Mouse (Mus musculus) left cerebral cortex, postnatal 10 days (tissue): Measurements from ENCODE around the gene Ssu72. TPM values are rescaled to one million over a fixed set of nuclear protein-coding genes. Genes with fewer than 3 reads are reported as not detected.
"Not testable (repeated sequence)": the region's sequence is repeated elsewhere in the genome, so short reads cannot be mapped to it uniquely, and the experiment has no call there.

Experiments used
- DNase-seq, 2 experiments: peaks; one replicate each; pipeline ENCODE4 v3.0.0; 2021 to 2022; ENCODE audit warnings: low spot score in 2 of 2, mixed read lengths in 1 of 2; ENCODE audit errors: extremely low spot score in 1 of 2
- intact Hi-C: fragments of 180-260 bp; cut with DNase I; formaldehyde crosslinking; loops from one replicate; pipeline ENCODE4 v1.15.1; 2025
- total RNA-seq, 2 experiments: library from RNA; stranded (reverse); gene quantifications; 2 replicates each; pipeline ENCODE4 v1.2.3; 2021

Ssu72 gene
- total RNA-seq, 2 experiments from 2014 or later: 82.3 to 85.4 TPM

DNA sequence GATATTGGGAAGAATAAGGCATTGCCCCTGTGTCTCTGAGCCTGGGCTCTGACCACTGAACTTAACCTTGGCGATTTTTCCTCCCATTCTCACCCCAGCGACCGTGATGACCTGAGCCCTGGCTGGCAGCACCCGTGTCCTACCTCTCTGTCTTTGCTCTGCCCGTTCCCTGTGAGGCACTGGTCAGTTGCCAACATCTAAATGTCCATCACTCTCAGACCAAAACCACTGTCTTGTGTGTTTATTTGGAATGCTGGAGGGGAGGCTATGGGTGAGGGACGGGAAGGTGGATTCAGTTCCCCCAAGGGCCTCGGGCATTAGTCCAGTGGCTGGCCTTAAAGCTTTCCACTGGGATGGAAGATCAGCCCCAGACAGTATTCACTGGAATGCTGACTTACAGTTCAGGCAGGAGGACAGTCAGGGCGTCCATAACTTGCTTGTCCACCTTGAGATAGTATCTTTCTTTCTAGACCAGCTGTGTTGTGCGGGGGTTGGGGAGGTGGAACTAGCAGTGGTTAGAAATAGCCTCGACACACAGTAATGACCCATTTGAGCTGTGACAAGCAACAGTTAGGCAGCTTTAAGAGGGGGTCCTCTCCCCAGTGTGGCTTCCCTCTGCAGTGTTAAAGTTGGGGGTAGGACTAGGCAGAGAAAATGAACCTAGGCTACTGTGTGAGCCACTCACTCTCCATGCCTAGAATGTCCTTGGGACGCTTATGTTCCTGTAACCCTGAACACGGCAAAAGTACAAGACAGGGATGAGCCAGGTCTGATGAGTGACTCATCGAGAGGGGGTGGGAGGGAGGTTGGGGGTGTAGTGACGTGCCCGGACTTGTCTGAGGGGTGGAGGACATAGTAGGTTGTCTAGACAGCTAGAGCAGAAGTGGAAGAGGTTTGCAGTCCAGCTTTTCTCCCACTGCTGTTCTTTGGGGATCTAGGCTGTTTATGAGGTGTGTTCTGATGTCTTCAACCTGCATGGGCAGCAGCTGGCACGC lies 8.0 kb upstream of the Ssu72 start:
- intact Hi-C loops: no loop called here
- DNase-seq: no peak

GRCm38 (mm10) chr4:155700425-155700824 lies 4.2 kb upstream of the Ssu72 start:
- DNase-seq: no peak
- intact Hi-C loops: no loop called here

DNA sequence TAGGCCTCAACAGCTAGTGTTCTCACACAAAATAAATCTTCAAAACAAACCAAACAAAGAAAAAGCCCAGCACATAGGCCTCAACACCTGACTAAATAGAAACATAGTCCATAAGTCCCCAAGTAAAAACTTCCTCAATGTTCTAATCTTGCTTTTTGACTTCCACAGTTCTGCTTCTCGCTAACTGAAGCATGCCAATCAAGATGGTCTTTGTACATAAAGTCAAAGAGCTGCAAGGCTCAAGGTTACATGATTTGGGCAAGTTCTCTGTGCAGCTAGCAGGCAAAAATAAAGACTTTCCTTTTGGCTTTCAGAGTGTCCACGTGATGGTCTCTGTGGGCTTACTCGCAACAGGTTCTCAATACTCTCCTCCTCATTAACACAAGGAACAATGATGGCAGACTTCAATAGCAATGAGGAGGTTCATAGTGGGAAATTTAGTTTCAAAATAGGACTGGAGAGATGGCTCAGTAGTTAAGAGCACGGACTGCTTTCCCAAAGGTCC lies 1.1 kb upstream of the Ssu72 start:
- DNase-seq: no peak
- intact Hi-C loops: no loop called here

- no peak for DNase-seq
- intact Hi-C loops: no loop called here
These were observed 961 bp downstream of the Ssu72 start for GRCm38 (mm10) chr4:155705592-155705929.

- intact Hi-C loops: no loop called here
- DNase-seq: no peak
These were observed 4.0 kb downstream of the Ssu72 start for GRCm38 (mm10) chr4:155708582-155708981.

- no peak for DNase-seq
- intact Hi-C loops: no loop called here
These were observed 4.4 kb downstream of the Ssu72 start for GRCm38 (mm10) chr4:155708988-155709387.

DNA sequence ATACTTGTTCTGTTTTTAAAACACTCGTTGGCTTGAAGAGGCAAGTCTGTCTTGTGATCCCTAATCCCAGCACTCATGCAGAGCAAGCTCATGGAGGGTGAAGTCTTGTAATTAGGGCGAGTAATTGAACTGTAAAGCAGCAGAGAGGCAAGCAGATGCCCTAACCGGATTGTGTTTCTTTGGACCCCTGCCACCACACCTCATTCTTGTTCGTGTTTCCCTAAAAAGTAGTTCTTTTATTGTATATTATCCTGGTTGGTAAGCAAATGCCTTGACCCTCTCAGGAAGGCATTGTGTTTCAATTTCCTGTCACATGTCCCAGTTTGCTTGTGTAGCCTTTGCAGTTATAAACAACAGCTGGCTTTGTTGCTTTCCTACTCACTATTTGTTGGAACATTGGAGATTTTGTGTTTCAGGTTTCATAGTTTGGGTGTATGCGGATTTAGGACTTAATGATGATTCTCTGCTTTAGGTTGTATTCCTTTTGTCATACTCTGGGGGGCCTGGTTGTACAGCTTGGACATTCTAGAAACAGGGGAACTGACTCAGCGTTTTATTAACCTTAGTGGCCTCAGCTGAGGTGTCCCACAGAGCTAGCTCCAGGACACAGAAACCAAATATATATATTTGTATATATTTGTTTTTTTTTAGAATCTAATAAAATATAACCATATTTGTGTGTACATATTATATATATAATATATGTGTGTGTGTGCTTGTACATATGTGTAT lies 6.1 kb downstream of the Ssu72 start:
- DNase-seq: peak in 1 of 2 experiments; percentile 47
- intact Hi-C loops: no loop called here

DNA sequence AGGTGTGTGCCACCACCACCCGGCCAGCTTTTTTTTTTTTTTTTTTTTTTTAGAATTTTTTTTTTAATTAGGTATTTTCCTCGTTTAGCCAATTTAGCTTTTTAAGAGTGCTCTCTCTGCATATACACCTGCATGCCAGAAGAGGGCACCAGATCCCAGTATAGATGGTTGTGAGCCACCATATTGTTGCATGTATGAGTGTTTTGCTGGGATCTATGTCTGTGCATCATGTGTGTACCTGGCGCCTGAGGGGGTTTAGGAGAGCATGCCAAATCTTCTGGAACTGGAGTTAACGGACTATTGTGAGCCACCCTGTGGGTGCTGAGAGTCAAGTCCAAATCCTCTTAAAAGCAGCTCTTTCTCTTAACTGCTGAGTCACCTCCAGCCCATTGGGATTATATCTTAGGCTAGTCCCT lies 17.1 kb downstream of the Ssu72 start:
- no peak for DNase-seq
- intact Hi-C loops: no loop called here

DNA sequence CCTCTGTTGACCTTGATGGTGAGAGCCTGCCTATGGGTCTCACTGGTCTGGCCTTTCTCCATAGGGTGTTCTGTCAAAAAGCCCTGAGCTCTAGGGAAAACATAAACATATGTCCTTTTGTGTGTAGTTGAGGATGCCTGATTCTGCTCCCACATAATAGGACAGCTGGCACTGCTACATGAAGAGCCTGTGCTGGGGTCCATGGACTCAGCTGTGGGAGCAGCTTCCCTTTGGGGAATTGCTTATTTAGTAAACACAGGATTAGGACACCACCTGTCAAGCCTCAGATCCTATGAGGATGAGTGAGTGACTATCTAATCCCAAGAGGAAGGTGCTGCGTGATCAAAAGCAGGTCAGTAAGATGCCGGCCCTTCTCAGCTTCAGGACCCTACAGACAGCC lies 23.4 kb downstream of the Ssu72 start:
- intact Hi-C loops: no loop called here
- DNase-seq: no peak

- DNase-seq: no peak
- intact Hi-C loops: no loop called here
These were observed 28.7 kb downstream of the Ssu72 start for GRCm38 (mm10) chr4:155733267-155733666.

GRCm38 (mm10) chr4:155734350-155734941 lies 29.8 kb downstream of the Ssu72 start, which contains the start of gene Tmem240:
TSS of gene Tmem240 (plus strand) at chr4:155734800.
- DNase-seq: peak; percentile 90 to 95
- intact Hi-C loops: no loop called here

DNA sequence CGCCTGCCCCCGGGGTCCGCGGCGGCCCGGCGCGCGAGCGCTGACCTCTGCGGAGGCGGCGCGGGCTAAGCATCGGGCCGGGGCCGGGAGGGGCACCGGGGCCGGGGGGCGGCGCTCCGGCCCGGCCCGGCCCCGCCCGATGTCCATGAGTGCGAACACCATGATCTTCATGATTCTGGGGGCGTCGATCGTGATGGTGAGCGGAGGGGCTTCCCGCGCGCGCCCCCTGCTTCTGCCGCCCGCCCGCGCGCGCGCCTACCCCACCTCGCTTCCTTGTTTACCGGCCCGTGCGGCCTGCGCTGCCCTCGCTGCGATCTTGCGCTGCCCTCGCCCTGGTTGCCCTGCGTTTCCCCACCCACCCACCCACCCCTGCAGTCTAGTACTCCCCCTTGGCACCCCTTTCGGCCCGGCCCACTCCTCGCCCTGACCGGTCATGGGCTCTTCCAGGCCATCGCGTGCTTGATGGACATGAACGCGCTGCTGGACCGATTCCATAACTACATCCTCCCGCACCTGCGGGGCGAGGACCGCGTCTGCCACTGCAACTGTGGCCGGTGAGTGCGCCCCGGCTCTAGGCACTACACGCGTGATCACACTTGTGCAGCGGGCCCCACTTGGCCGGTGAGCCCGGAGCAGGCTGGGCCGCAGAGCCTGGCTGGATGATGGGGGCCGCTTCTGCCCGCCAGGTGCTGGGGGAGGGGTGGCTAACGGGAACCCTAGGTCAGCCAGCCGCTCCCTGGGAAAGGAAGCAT lies 30.5 kb downstream of the Ssu72 start:
- intact Hi-C loops: no loop called here
- DNase-seq: peak in 1 of 2 experiments; percentile 77

- intact Hi-C loops: no loop called here
- DNase-seq: no peak
These were observed 31.2 kb downstream of the Ssu72 start for GRCm38 (mm10) chr4:155735788-155736187.

DNA sequence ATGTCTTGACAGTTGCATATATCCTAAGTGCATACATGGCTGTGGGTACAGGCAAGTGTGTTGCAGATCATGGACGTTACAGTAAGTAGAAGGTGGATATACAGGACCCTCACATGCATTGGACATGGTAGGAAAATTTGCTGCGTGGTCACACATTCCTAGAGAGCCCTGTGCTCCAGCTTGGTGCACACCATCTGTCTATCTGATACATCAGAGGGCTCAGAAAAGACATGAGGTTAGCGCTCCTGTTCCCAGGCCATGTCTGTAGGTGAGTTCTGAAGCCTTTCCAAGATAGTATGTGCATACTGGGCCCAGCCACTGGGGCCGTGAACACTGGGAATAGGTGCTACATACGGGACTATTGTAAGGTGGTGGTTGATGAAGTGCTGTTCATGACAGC lies 31.8 kb downstream of the Ssu72 start:
- intact Hi-C loops: no loop called here
- DNase-seq: no peak

- intact Hi-C loops: no loop called here
- no peak for DNase-seq
These were observed 33.7 kb downstream of the Ssu72 start for GRCm38 (mm10) chr4:155738262-155738661.

- DNase-seq: no peak
- intact Hi-C loops: no loop called here
These were observed 34.6 kb downstream of the Ssu72 start for GRCm38 (mm10) chr4:155739152-155739551.

DNA sequence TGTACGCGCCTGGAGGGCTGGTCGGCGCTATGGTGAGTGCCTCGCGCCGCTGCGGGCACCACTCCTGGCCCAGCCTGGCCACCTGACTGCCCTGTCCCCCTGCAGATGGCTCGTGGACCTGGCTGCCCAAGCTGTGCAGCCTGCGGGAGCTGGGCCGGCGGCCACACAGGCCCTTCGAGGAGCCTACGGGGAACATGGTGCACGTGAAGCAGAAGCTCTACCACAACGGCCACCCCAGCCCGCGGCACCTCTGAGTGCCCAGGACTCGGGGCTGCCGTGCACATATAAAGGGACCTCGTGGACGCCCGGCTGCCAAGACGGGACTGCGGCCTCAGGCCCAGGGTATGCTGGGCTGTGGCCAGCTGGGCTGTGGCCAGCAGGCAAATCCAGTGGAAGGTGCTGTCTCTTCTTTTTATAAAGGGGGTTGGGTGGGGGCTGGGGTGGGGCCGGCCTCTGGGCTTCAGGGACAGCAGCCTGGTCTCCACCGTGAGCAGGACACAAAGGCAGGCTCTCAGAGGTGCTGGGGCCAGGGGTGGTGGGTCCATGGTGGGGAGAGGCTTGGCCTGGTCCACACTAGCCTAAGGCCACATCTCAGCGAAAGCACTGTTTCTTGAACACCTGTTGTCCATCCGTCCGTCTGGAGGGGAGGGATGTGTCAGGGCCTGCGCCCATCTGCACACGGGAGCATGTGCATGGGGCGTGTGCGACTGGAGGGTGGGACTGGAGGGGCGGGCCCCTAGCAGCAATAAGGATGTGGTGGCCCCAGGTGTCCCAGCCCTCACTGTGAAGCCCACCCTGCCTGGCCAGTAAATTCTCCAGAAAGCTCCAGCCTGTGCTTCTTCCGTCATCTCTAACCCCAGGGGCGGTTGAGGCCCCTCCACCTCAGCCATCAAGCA lies 35.4 kb downstream of the Ssu72 start:
- DNase-seq: peak in 1 of 2 experiments; percentile 48

GRCm38 (mm10) chr4:155740681-155741080 lies 36.1 kb downstream of the Ssu72 start:
- intact Hi-C loops, DNase-seq: not testable (repeated sequence)

More for the DNA sequence above, 35.4 kb downstream of the Ssu72 start:
- intact Hi-C loops: no loop called here
